Mouse (Mus musculus) neural tube, embryonic 12.5 days (tissue): ENCODE results near the gene Chn2. TPM values are rescaled to one million over a fixed set of nuclear protein-coding genes. Genes with fewer than 3 reads are reported as not detected.

Source experiments
- ATAC-seq: fragments of 200-750 bp; cut with Nextera tagmentation; 2 replicates; pipeline ENCODE4 v1.8.0; 2017; ENCODE audit warnings: low read depth, mild to moderate bottlenecking, moderate TSS enrichment, moderate library complexity; ENCODE audit not compliant: low FRiP score
- H3K27ac ChIP-seq: fragments of 300-500 bp; sonication (generic); 2 replicates; pipeline ENCODE4 v1.5.1; 2016
- H3K27me3 ChIP-seq: fragments of 300-500 bp; sonication (generic); replicated peaks from 2 replicates; pipeline ENCODE4 v1.6.1; 2016; ENCODE audit warnings: mild to moderate bottlenecking
- H3K36me3 ChIP-seq: fragments of 300-500 bp; sonication (generic); 2 replicates; pipeline ENCODE4 v1.6.1; 2016; ENCODE audit warnings: mild to moderate bottlenecking
- H3K4me1 ChIP-seq: fragments of 300-500 bp; sonication (generic); 2 replicates; pipeline ENCODE4 v1.6.1; 2016
- H3K4me2 ChIP-seq: fragments of 300-500 bp; sonication (generic); replicated peaks from 2 replicates; pipeline ENCODE4 v1.6.1; 2016; ENCODE audit warnings: mild to moderate bottlenecking
- H3K4me3 ChIP-seq: fragments of 300-500 bp; sonication (generic); 2 replicates; pipeline ENCODE4 v1.5.1; 2016
- H3K9ac ChIP-seq: fragments of 300-500 bp; sonication (generic); 2 replicates; pipeline ENCODE4 v1.6.1; 2016; ENCODE audit warnings: mild to moderate bottlenecking
- H3K9me3 ChIP-seq: fragments of 300-500 bp; sonication (generic); 2 replicates; pipeline ENCODE4 v1.6.1; 2016; ENCODE audit warnings: mild to moderate bottlenecking
- WGBS: fragments of 180-500 bp; shearing (Covaris S2); methylation state at CpG from one replicate; pipeline ENCODE4 v1.1.7; 2016; 5-methylcytosine and 5-hydroxymethylcytosine counted together
- polyA plus RNA-seq: library from polyadenylated mRNA; unstranded; fragments of >200 nt; fragmentation: Nextera tagmentation; extraction: Ambion mirVana; gene quantifications from 2 replicates; pipeline ENCODE4 v1.2.1, GENCODE M21; 2016

Gene Chn2
- polyA plus RNA-seq, 1 experiment from 2014 or later: 24.3 TPM

DNA sequence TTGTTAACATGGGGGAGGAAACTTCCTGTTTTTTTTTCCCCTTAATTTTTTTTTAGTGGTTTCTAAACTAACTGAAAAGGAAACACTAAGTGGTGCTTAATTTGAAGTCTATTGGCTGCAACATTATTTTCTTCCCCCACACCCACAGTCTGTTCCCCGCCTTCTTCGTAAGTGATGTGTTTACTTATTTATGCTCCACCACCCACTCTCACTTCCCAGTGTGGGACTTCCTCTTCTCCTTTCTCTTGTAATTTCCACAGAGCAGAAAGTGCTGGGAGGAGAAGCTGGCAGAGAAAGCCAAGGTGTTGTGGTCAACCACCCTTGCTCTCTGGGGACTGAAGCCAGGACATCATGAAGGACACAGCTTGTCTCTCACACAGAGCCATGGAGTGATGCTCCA is 43.2 kb downstream of the Chn2 start:
- Histone ChIP-seq H3K36me3 (no peaks in the 10 kb centered on the region), H3K4me1 (no peaks in the 10 kb centered on the region), H3K9me3 (no peaks in the 10 kb centered on the region), H3K27ac (no peak overlapping the region), H3K9ac (no peak overlapping the region), H3K4me2 (no peak overlapping the region), H3K27me3 (no peaks in the 10 kb centered on the region), H3K4me3 (no peak overlapping the region)
- no peak for ATAC-seq
- 78% methylated on average over 2 of the region's 2 CpGs for WGBS

DNA sequence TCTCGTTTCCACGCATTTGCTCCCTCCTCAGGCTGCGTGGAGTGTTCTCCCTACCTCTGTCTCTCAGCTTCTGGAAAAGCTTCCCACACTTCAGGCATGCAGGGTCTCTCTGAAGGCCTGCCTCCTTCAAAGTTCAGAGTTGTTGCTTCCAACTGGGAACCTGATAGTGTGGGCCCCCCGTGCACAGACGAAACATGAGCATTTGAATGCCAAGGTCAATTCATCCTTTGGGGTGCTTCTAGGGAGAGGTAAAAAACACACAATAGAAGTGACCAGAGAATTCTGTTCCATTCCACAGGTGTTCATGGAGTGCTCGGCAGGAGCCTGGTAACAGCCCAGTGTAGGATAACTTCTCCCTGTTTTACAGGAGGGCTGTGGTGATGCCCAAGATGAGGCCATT is 44.7 kb downstream of the Chn2 start:
- Histone ChIP-seq H3K27ac (no peak overlapping the region), H3K36me3 (no peaks in the 10 kb centered on the region), H3K9me3 (no peaks in the 10 kb centered on the region), H3K9ac (no peak overlapping the region), H3K4me3 (no peak overlapping the region), H3K4me1 (no peaks in the 10 kb centered on the region), H3K4me2 (no peak overlapping the region), H3K27me3 (no peaks in the 10 kb centered on the region)
- 81% methylated on average over 6 of the region's 6 CpGs for WGBS
- ATAC-seq: no peak

DNA sequence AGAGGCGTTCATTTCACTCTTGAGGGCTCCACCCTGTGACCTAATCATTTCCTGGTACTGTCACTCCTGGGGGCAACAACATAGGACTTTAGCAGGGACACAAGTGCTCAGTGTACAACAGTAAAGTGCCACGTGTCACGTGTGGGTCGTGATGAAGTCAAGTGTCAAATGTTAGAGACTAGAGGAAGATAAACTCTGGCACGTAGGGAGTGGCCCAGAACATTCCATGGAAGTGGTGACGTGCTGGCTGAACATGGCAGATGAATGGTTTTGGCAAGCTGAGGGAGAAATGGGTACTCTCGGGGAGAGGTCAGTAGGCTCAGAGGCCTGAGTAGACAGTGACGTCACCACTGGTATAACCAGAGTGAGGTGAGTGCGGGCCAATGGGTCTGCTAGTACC is 45.7 kb downstream of the Chn2 start:
- no peak for ATAC-seq

DNA sequence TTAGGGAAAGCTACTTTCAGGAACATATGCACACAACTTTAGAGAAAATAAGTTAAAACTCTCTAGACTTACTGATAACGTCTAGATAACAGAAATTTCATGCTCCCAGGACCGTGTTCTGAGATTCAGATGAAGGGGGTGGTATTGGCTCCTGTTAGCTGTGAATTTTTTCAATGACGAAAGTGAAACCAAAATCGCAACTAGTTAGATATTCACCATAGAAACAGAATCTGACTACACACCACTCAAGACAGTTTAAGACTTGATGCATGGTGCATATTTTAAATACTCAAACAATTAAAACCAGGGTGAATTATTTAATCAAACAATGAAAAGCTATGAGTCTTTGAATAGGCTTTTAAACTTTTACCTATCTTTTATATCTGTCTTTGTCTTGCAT is 48.8 kb downstream of the Chn2 start:
- H3K27me3 ChIP-seq: no peaks in the 10 kb centered on the region
- H3K4me2 ChIP-seq: no peak overlapping the region
- H3K4me3 ChIP-seq: no peak overlapping the region
- no peak for ATAC-seq
- H3K9ac ChIP-seq: no peak overlapping the region
- H3K9me3 ChIP-seq: no peaks in the 10 kb centered on the region
- WGBS: 90% methylated on average over 4 of the region's 4 CpGs
- H3K4me1 ChIP-seq: no peaks in the 10 kb centered on the region
- H3K27ac ChIP-seq: no peak overlapping the region
- no peaks in the 10 kb centered on the region for H3K36me3 ChIP-seq

More for the DNA sequence above, 45.7 kb downstream of the Chn2 start:
- no peaks in the 10 kb centered on the region for H3K4me1 ChIP-seq
- 72% methylated on average over 9 of the region's 9 CpGs for WGBS
- H3K9ac ChIP-seq: no peak overlapping the region
- H3K27ac ChIP-seq: no peak overlapping the region
- H3K9me3 ChIP-seq: no peaks in the 10 kb centered on the region
- H3K4me3 ChIP-seq: no peak overlapping the region
- H3K4me2 ChIP-seq: no peak overlapping the region
- no peaks in the 10 kb centered on the region for H3K36me3 ChIP-seq
- no peaks in the 10 kb centered on the region for H3K27me3 ChIP-seq

DNA sequence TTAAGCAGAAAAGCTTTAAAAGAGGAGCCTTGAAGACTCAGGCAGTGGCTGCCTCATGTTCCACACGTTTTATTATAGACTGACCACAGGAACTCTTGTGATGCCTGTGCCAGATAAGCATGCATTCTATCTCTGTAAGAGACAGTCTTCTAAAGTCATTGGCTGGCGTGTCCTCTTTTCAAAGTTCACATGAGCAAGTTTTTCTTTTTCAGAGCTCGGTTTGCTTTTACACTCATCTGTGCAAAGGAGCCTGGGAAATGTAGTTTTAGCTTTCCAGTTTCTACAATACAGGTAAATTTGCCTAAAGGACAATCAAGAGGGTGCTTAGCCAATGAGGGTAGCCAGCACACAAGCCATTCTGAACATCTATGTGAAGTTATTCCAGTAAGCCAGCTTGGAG is 51.5 kb downstream of the Chn2 start:
- no peak for ATAC-seq
- Histone ChIP-seq H3K27ac (no peak overlapping the region), H3K4me1 (no peaks in the 10 kb centered on the region), H3K36me3 (no peaks in the 10 kb centered on the region), H3K4me2 (no peak overlapping the region), H3K4me3 (no peak overlapping the region), H3K27me3 (no peaks in the 10 kb centered on the region), H3K9me3 (no peaks in the 10 kb centered on the region), H3K9ac (no peak overlapping the region)
- 82% methylated on average over 3 of the region's 3 CpGs for WGBS

DNA sequence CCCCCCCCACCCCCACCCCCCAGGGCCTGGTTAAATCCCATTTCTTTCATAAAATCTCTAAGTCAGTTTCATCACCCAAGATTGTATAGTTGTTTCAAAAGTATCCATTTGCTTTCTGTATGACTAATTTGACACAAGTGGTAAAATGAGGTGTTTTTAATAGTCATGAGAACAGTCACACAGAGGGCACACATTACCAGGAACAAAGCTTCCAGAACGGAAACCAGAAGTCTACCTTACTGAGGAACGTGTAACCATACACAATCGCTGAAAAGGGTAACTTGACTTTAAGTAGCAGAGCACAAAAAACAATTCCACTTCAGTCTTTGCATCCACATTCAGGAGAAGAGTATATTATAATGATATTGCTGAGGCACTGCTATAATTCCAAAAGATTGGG is 53.6 kb downstream of the Chn2 start:
- H3K9ac ChIP-seq: no peak overlapping the region
- H3K27ac ChIP-seq: no peak overlapping the region
- WGBS: 88% methylated on average over 3 of the region's 3 CpGs
- H3K27me3 ChIP-seq: no peaks in the 10 kb centered on the region
- H3K4me1 ChIP-seq: peaks cover 11% of the 10 kb centered on the region
- H3K36me3 ChIP-seq: no peaks in the 10 kb centered on the region
- no peak overlapping the region for H3K4me2 ChIP-seq
- ATAC-seq: no peak
- H3K4me3 ChIP-seq: no peak overlapping the region
- H3K9me3 ChIP-seq: no peaks in the 10 kb centered on the region

DNA sequence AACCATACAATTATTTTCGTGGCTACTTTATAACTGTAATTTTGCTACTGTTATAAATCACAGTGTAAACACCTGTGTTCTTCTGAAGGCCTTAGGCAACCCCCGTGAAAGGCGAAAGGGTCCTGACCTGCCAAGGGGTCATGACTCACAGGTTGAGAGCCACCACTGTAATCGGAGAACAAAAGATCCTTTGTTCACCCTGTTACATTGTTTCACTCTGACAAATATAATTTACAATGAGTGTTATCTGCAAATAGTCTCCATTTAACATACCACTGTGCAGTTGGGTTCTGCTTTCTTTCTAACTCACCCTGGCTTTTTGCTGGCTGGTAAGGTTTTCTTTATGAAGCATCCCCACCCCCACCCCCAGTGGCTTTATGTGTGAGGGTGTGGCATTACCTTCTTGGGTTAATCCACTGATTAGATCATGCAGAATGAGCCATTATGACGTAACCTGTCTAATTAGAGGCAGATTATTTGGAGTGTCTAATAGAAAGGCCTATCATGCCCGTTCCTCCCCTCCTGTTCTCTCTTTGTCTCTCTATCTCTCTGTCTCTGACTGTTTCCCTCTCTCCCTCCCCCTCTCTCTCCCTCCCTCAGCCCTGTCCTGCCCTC is 56.9 kb downstream of the Chn2 start:
- ATAC-seq: no peak
- no peak overlapping the region for H3K4me3 ChIP-seq
- H3K27me3 ChIP-seq: no peaks in the 10 kb centered on the region
- H3K9ac ChIP-seq: no peak overlapping the region
- H3K27ac ChIP-seq: no peak overlapping the region
- 17% methylated on average over 6 of the region's 6 CpGs for WGBS
- H3K4me2 ChIP-seq: no peak overlapping the region
- H3K9me3 ChIP-seq: no peaks in the 10 kb centered on the region
- H3K4me1 ChIP-seq: peaks cover 11% of the 10 kb centered on the region
- H3K36me3 ChIP-seq: no peaks in the 10 kb centered on the region

DNA sequence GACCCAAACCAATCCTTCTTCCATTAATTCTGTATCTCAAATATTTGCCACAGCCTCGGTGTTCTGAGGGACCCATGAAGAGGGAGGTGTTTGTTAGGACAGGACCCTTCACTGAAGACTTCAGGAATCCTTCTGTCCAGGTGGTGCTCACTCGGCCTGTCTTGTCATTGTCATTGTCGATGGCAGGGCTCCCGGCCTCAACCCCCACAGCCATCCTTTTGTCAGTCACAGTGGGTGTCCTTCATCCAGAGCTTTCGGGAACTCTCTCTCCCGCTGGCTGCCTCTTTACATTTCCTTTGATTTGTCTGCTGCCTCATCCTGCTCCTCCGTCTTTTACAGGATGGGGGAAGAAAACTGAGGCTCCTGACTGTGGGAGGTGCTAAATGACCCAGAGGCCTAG is 57.5 kb downstream of the Chn2 start:
- ATAC-seq: no peak
- Histone ChIP-seq H3K27ac (no peak overlapping the region), H3K4me3 (no peak overlapping the region), H3K27me3 (no peaks in the 10 kb centered on the region), H3K9ac (no peak overlapping the region), H3K36me3 (no peaks in the 10 kb centered on the region), H3K4me1 (peaks cover 11% of the 10 kb centered on the region), H3K9me3 (no peaks in the 10 kb centered on the region), H3K4me2 (no peak overlapping the region)
- WGBS: 2% methylated on average over 7 of the region's 7 CpGs

DNA sequence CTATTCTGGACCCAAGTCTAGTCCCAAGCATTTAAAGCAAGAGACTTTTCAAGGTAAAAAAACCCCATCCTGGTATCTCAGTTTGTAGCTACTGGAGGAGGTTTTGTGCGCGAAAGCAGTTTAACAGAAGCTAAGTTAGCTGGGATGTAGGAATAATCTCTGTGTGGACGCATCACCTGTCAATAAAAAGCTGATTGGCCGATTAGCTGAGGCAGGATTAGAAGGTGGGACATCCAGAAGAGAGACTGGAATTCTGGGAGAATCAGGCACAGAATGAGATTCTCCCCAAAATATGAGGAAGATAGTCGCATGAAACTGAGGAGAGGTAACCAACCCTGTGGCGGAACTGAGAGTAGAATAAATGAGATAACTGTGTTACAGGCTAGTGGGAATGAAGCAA is 59.0 kb downstream of the Chn2 start:
- 96% methylated on average over 6 of the region's 6 CpGs for WGBS

DNA sequence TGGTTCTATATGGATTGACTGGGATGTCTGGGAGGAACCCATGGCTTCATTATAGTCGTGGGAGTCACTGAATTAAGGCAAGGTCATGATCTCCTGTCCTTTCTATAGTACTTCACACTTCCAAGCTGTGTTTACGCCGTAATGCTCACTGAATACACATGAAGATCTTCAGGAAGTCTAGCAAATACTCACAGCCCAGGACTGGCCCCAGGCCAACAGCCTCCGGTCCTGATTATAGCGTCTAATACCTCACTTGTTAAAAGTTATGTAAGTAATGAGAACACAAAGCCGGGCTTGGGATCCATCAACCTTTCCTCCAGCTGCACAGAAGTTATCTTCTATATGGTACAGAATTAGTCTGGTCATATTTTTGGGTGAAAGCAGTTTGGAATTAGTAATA is 60.3 kb downstream of the Chn2 start:
- H3K9me3 ChIP-seq: no peaks in the 10 kb centered on the region
- peaks cover 11% of the 10 kb centered on the region for H3K4me1 ChIP-seq
- no peak overlapping the region for H3K4me3 ChIP-seq
- H3K27ac ChIP-seq: no peak overlapping the region
- H3K4me2 ChIP-seq: no peak overlapping the region
- H3K9ac ChIP-seq: no peak overlapping the region
- no peak for ATAC-seq
- WGBS: 76% methylated on average over 6 of the region's 6 CpGs
- H3K36me3 ChIP-seq: no peaks in the 10 kb centered on the region
- no peaks in the 10 kb centered on the region for H3K27me3 ChIP-seq

More for the DNA sequence above, 59.0 kb downstream of the Chn2 start:
- Histone ChIP-seq H3K27ac (no peak overlapping the region), H3K9me3 (no peaks in the 10 kb centered on the region), H3K4me2 (no peak overlapping the region), H3K36me3 (no peaks in the 10 kb centered on the region), H3K9ac (no peak overlapping the region), H3K4me3 (no peak overlapping the region), H3K4me1 (peaks cover 11% of the 10 kb centered on the region), H3K27me3 (no peaks in the 10 kb centered on the region)
- no peak for ATAC-seq

DNA sequence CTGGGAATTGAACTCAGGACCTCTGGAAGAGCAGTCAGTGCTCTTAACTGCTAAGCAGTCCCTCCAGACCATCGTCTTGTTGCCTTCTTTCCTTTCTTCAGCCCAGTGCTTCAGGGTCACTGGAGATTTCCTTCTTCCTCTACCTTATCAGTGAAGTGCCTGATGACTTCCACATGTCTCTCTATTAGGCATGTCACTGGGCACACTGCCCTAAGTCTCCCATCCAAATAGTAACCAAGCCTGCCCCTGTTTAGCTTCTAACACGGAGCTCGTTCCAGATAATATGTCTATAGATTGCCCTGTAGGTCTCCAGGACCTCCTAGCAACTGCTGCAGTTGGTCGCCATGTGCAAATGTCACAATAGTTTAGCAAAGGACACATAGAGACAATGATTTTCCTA is 62.9 kb downstream of the Chn2 start:
- Histone ChIP-seq H3K9ac (no peak overlapping the region), H3K4me1 (no peaks in the 10 kb centered on the region), H3K4me3 (no peak overlapping the region), H3K9me3 (no peaks in the 10 kb centered on the region), H3K27me3 (no peaks in the 10 kb centered on the region), H3K27ac (no peak overlapping the region), H3K4me2 (no peak overlapping the region), H3K36me3 (no peaks in the 10 kb centered on the region)
- no peak for ATAC-seq
- WGBS: 79% methylated on average over 4 of the region's 4 CpGs

DNA sequence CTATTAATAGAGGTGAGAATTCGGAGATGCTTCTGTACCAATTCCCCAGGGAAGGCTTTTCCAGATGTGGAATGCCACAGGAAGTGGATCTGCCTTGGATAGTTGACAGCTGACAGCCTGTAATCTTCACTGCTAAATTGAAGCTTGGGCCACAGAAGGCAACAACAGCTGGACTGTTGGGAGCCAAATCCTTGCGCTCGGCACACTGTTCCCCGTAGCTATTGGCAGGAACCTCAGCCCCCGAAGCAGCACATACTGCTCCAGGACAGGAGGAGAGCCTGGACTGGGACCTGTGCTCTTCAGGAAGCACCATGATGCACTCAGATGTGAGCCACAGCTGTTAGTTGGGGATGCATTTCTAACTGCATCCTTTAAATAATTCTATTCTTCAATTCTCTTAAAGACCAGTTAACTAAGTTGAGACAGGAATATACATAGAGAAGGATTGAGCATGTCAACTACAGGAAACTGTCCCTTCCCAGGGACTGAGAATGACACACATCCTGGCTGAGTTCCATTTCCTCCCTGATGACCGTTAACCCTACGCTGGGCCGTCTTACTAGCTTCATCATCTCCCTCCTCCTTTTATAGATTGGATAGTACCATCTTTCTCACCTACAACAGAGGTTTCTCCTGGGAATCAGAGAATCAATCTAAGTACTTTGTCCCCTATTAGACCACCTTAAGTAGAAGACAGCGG is 64.1 kb downstream of the Chn2 start:
- Histone ChIP-seq H3K4me1 (no peaks in the 10 kb centered on the region), H3K36me3 (no peaks in the 10 kb centered on the region), H3K27me3 (no peaks in the 10 kb centered on the region), H3K9ac (no peak overlapping the region), H3K4me2 (no peak overlapping the region), H3K27ac (no peak overlapping the region), H3K4me3 (no peak overlapping the region), H3K9me3 (no peaks in the 10 kb centered on the region)
- WGBS: 86% methylated on average over 9 of the region's 9 CpGs
- no peak for ATAC-seq

DNA sequence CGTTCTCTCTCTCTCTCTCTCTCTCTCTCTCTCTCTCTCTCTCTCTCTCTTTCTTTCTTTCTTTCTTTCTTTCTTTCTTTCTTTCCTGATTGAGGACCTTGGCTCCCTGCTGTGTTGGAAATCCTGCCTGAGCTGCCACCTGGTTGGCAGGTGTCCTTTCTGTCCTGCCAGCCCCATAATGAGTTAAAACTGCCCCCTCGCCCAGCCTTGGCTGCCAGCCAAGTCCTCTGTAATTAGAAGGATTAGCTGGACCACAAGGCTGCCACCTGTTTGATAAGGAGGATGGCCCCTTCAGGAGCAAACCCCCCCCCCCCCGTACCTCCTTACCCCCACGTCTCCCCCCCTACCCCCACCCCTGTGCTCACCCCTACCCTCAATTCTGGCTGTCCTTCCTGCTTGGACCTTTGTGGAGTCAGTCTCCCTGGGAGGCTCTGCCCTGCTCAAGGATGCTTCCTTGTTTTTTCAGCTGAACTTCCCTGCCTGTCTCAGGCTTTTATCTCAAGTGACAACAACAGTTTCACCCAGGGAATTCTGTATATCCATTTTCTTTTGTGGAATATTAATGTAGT is 72.1 kb downstream of the Chn2 start:
- no peak for ATAC-seq
- Histone ChIP-seq H3K9ac (no peak overlapping the region), H3K36me3 (no peaks in the 10 kb centered on the region), H3K27ac (no peak overlapping the region), H3K9me3 (no peaks in the 10 kb centered on the region), H3K4me3 (no peak overlapping the region), H3K27me3 (no peaks in the 10 kb centered on the region), H3K4me1 (peaks cover 7% of the 10 kb centered on the region), H3K4me2 (no peak overlapping the region)
- WGBS: 2% methylated on average over 4 of the region's 4 CpGs
